In the genomic region with DNA sequence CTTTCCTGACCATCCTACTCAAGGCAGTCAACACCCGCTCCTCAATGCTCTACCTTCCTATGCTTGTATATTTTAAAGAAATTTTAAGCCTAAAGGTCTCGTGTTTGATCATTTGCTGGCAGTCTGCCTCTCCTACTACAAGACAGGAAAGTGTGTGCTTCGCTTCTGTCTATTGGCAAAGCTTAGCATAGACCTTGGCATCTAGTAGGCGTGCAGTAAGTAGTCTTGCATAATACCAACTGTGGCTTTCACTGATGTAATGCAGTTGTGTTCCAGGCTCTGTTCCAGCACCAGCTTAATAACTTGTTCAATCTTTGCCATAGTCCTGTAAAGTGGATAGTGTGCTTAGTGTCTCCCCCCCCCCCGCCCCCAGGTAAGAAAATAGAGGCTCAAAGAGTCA, we compare ENCODE assay signal across 22 mouse cellular contexts.
A peak's percentile ranks its signal among the peaks of the same experiment; 100 is the strongest.
DNase-seq lines count a peak whose midpoint lies in the region; TF ChIP-seq lines count a peak whose summit lies in the region.
"Had no signal": no experiment of that assay in that cellular context is flagged by ENCODE, and none has a peak within 500 bp of the region (broad histone marks: within the 10 kb centered on the region; RNA-seq: fewer than 3 reads in every experiment).

No protein-coding gene starts in this region.

- no peaks in the 10 kb centered on the region for H3K79me2 ChIP-seq in liver, adult 2 months (ENCODE audit: control insufficient read depth, insufficient read depth, low read length)

- no peaks in the 10 kb centered on the region for H3K36me3 ChIP-seq in liver, adult 2 months (ENCODE audit: control insufficient read depth, insufficient read depth, low read length)
- H3K36me3 ChIP-seq: embryonic facial prominence, embryonic 15.5 days; heart, embryonic 10.5 days; hindbrain, embryonic 12.5 days; limb, embryonic 12.5 days; liver, embryonic 15.5 days had no signal

- H3K4me3 ChIP-seq in liver, adult 2 months (ENCODE audit: insufficient read depth, low read depth, low read length) = no peak overlapping the region
- H3K4me3 ChIP-seq: embryonic facial prominence, embryonic 15.5 days; heart, embryonic 10.5 days; hindbrain, embryonic 12.5 days; limb, embryonic 12.5 days; liver, embryonic 15.5 days; megakaryocyte, embryonic 14.5 days had no signal

- peak; percentile 24 for DNase-seq in adrenal gland, postnatal 10 days
- no peak for DNase-seq in adrenal gland, postnatal 4 days (ENCODE audit: low spot score in 2 of 2)
- peak; percentile 96 for DNase-seq in liver, adult 2 months (ENCODE audit: extremely low read depth, low read depth, low spot score)
- DNase-seq in liver (no peak), adipocyte (ENCODE audit: low spot score) (peak; percentile 86)
- DNase-seq in gonadal fat pad, adult 2 months (ENCODE audit: low read depth) = peak; percentile 73
- no peak for DNase-seq in ovary, postnatal 10 days (ENCODE audit: low spot score)
- DNase-seq in gastrocnemius, postnatal 4 days (ENCODE audit: low spot score in 2 of 2) = no peak
- DNase-seq: B cell, adult 2 months; cerebellum, adult 9-11 months; gastrocnemius, postnatal 14 days; kidney, adult 9 months; kidney, postnatal 25 days; lung, postnatal 10 days; midbrain, embryonic 14.5 days; right cerebral cortex, postnatal 4 days had no signal

- H3K9ac ChIP-seq in liver, adult 2 months (ENCODE audit: low read depth, low read length) = no peak overlapping the region
- H3K9ac ChIP-seq: embryonic facial prominence, embryonic 15.5 days; hindbrain, embryonic 12.5 days; limb, embryonic 12.5 days; liver, embryonic 15.5 days had no signal

- TF ChIP-seq CTCF in liver, adult 2 months (IDR thresholded peaks at IDR 0.05; ENCODE audit: low read depth, low read length) = no peak

- no peak overlapping the region for H3K27ac ChIP-seq in liver, adult 2 months (replicated peaks; ENCODE audit: insufficient read depth, low read depth, low read length)
- H3K27ac ChIP-seq: embryonic facial prominence, embryonic 15.5 days; heart, embryonic 10.5 days; hindbrain, embryonic 12.5 days; limb, embryonic 12.5 days; liver, embryonic 15.5 days had no signal

- TF ChIP-seq POLR2A in liver, adult 2 months (IDR thresholded peaks at IDR 0.05; ENCODE audit: extremely low read depth, insufficient read depth, low read length) = no peak

- 22% methylated on average over 5 of the region's 5 CpGs for WGBS in liver, adult 2 months

- no peaks in the 10 kb centered on the region for H3K27me3 ChIP-seq in liver, adult 2 months (ENCODE audit: control insufficient read depth, insufficient read depth, low read length)
- H3K27me3 ChIP-seq: embryonic facial prominence, embryonic 15.5 days; hindbrain, embryonic 12.5 days; limb, embryonic 12.5 days; liver, embryonic 15.5 days; megakaryocyte, embryonic 14.5 days had no signal

- H3K4me1 ChIP-seq in liver, adult 2 months (ENCODE audit: control insufficient read depth, insufficient read depth, low read length) = peaks cover 6% of the 10 kb centered on the region; the same call in 1 of the 2 replicates
- H3K4me1 ChIP-seq: embryonic facial prominence, embryonic 15.5 days; heart, embryonic 10.5 days; limb, embryonic 12.5 days; liver, embryonic 15.5 days; megakaryocyte, embryonic 14.5 days had no signal

Comparison
In these comparisons a context has a peak if more than half of its experiments do, and no peak if none do; other contexts are left out.
1. DNase-seq: peak in adrenal gland, postnatal 10 days (single experiment), liver, adult 2 months (single experiment), adipocyte (single experiment) and gonadal fat pad, adult 2 months (single experiment); none in adrenal gland, postnatal 4 days (0 of 2), liver (single experiment), ovary, postnatal 10 days (single experiment) and gastrocnemius, postnatal 4 days (0 of 2).